In genomic region chr3:31979661-31980060, GRCm38 (mm10) we compare ENCODE assay signal across 28 mouse cellular contexts.
DNase-seq lines count a peak whose midpoint lies in the region; ATAC-seq lines count a peak whose summit lies in the region.
"Had no signal": no experiment of that assay in that cellular context is flagged by ENCODE, and none has a peak within 500 bp of the region (broad histone marks: within the 10 kb centered on the region; RNA-seq: fewer than 3 reads in every experiment).

No protein-coding gene starts in this region.

- H3K4me2 ChIP-seq in midbrain, embryonic 11.5 days = no peak overlapping the region
- H3K4me2 ChIP-seq in midbrain, embryonic 16.5 days (ENCODE audit: low read length) = no peak overlapping the region
- H3K4me2 ChIP-seq in embryonic facial prominence, embryonic 11.5 days (ENCODE audit: low read depth, low read length) = no peak overlapping the region
- no peak overlapping the region for H3K4me2 ChIP-seq in liver, embryonic 12.5 days
- H3K4me2 ChIP-seq: heart, embryonic 15.5 days; intestine, embryonic 15.5 days; liver, embryonic 15.5 days; lung, embryonic 14.5 days; midbrain, embryonic 13.5 days; neural tube, embryonic 15.5 days had no signal

- WGBS in midbrain, embryonic 11.5 days = 35% methylated on average over 3 of the region's 3 CpGs
- WGBS in midbrain, embryonic 16.5 days = 38% methylated on average over 3 of the region's 3 CpGs
- 6% methylated on average over 3 of the region's 3 CpGs for WGBS in embryonic facial prominence, embryonic 11.5 days
- 19% methylated on average over 3 of the region's 3 CpGs for WGBS in liver, embryonic 12.5 days (ENCODE audit: insufficient replicate concordance)

- no peak overlapping the region for H3K9ac ChIP-seq in midbrain, embryonic 11.5 days (ENCODE audit: low read length)
- H3K9ac ChIP-seq in midbrain, embryonic 16.5 days (ENCODE audit: low read depth, low read length) = no peak overlapping the region
- H3K9ac ChIP-seq in embryonic facial prominence, embryonic 11.5 days (replicated peaks; ENCODE audit: low read length) = no peak overlapping the region
- no peak overlapping the region for H3K9ac ChIP-seq in liver, embryonic 12.5 days
- H3K9ac ChIP-seq: heart, embryonic 15.5 days; intestine, embryonic 15.5 days; liver, embryonic 15.5 days; lung, embryonic 14.5 days; midbrain, embryonic 13.5 days; neural tube, embryonic 15.5 days had no signal

- no peak overlapping the region for H3K4me3 ChIP-seq in midbrain, embryonic 11.5 days (ENCODE audit: low read depth, low read length)
- H3K4me3 ChIP-seq in midbrain, embryonic 16.5 days (ENCODE audit: low read depth, low read length) = no peak overlapping the region
- no peak overlapping the region for H3K4me3 ChIP-seq in embryonic facial prominence, embryonic 11.5 days (ENCODE audit: low read depth, low read length)
- H3K4me3 ChIP-seq in liver, embryonic 12.5 days = no peak overlapping the region
- H3K4me3 ChIP-seq: heart, embryonic 15.5 days; intestine, embryonic 15.5 days; liver, embryonic 15.5 days; midbrain, embryonic 13.5 days; neural tube, embryonic 15.5 days had no signal

- no peak for ATAC-seq in midbrain, embryonic 11.5 days (ENCODE audit: low FRiP score)
- ATAC-seq in midbrain, embryonic 16.5 days = no peak
- ATAC-seq in embryonic facial prominence, embryonic 11.5 days (replicated peaks; ENCODE audit: insufficient number of reproducible peaks, low FRiP score, low TSS enrichment, low read depth) = no peak
- ATAC-seq in liver, embryonic 12.5 days = no peak
- ATAC-seq: CD4-positive, CD25-positive, alpha-beta regulatory T cell, adult 4 months; forebrain, embryonic 14.5 days; hindbrain, embryonic 16.5 days; intestine, embryonic 15.5 days; midbrain, embryonic 13.5 days had no signal

- no peaks in the 10 kb centered on the region for H3K9me3 ChIP-seq in midbrain, embryonic 11.5 days (ENCODE audit: control insufficient read depth, low read length)
- H3K9me3 ChIP-seq in midbrain, embryonic 16.5 days (replicated peaks; ENCODE audit: control insufficient read depth, low read length, poor library complexity, severe bottlenecking) = no peaks in the 10 kb centered on the region
- H3K9me3 ChIP-seq in embryonic facial prominence, embryonic 11.5 days (replicated peaks; ENCODE audit: control insufficient read depth, low read length) = no peaks in the 10 kb centered on the region
- H3K9me3 ChIP-seq in liver, embryonic 12.5 days (replicated peaks) = no peaks in the 10 kb centered on the region
- H3K9me3 ChIP-seq: heart, embryonic 15.5 days; intestine, embryonic 15.5 days; liver, embryonic 15.5 days; midbrain, embryonic 13.5 days; neural tube, embryonic 15.5 days had no signal

- H3K4me1 ChIP-seq in midbrain, embryonic 11.5 days (ENCODE audit: control insufficient read depth, insufficient read depth, low read length) = no peaks in the 10 kb centered on the region
- H3K4me1 ChIP-seq in midbrain, embryonic 16.5 days (ENCODE audit: control insufficient read depth, insufficient read depth, low read length) = no peaks in the 10 kb centered on the region
- H3K4me1 ChIP-seq in embryonic facial prominence, embryonic 11.5 days (ENCODE audit: control insufficient read depth, insufficient read depth, low read length) = no peaks in the 10 kb centered on the region
- H3K4me1 ChIP-seq in liver, embryonic 12.5 days = no peaks in the 10 kb centered on the region
- H3K4me1 ChIP-seq: heart, embryonic 15.5 days; intestine, embryonic 15.5 days; liver, embryonic 15.5 days had no signal

- H3K27ac ChIP-seq in midbrain, embryonic 11.5 days (ENCODE audit: low read depth, low read length) = no peak overlapping the region
- H3K27ac ChIP-seq in midbrain, embryonic 16.5 days (ENCODE audit: low read length) = no peak overlapping the region
- no peak overlapping the region for H3K27ac ChIP-seq in embryonic facial prominence, embryonic 11.5 days (replicated peaks; ENCODE audit: low read depth, low read length)
- H3K27ac ChIP-seq in liver, embryonic 12.5 days = no peak overlapping the region
- H3K27ac ChIP-seq: heart, embryonic 15.5 days; intestine, embryonic 15.5 days; kidney, postnatal 0 days; liver, embryonic 15.5 days; midbrain, embryonic 13.5 days; neural tube, embryonic 15.5 days had no signal

- H3K36me3 ChIP-seq in midbrain, embryonic 11.5 days (ENCODE audit: control insufficient read depth, insufficient read depth, low read length) = no peaks in the 10 kb centered on the region
- no peaks in the 10 kb centered on the region for H3K36me3 ChIP-seq in midbrain, embryonic 16.5 days (ENCODE audit: control insufficient read depth, insufficient read depth, low read length)
- no peaks in the 10 kb centered on the region for H3K36me3 ChIP-seq in embryonic facial prominence, embryonic 11.5 days (replicated peaks; ENCODE audit: control insufficient read depth, insufficient read depth, low read depth, low read length)
- H3K36me3 ChIP-seq in liver, embryonic 12.5 days = no peaks in the 10 kb centered on the region
- H3K36me3 ChIP-seq: heart, embryonic 15.5 days; intestine, embryonic 15.5 days; liver, embryonic 15.5 days; midbrain, embryonic 13.5 days; neural tube, embryonic 15.5 days had no signal

- DNase-seq in midbrain, embryonic 11.5 days (ENCODE audit: low spot score, missing footprints) = peak; percentile 68
- peak; percentile 40 for DNase-seq in WW6 (ENCODE audit: low read depth, low spot score)
- peak; percentile 58 for DNase-seq in embryonic facial prominence, embryonic 11.5 days (ENCODE audit: low spot score)
- no peak for DNase-seq in cerebellum, adult 18-20 months
- no peak for DNase-seq in right cerebral cortex, postnatal 10 days (ENCODE audit: low spot score in 2 of 2)
- DNase-seq: adrenal gland, postnatal 25 days; cerebellum, adult 11-12 months; cerebellum, postnatal 10 days; kidney, adult 2 months; kidney, postnatal 4 days; left cerebral cortex, postnatal 4 days; liver; lung, embryonic 14.5 days; lung, postnatal 14 days; retina, postnatal 1 day; spleen, adult 18-20 months; thymus, postnatal 14 days had no signal

- H3K27me3 ChIP-seq in midbrain, embryonic 11.5 days (ENCODE audit: control insufficient read depth, insufficient read depth, low read length) = no peaks in the 10 kb centered on the region
- H3K27me3 ChIP-seq in midbrain, embryonic 16.5 days (ENCODE audit: control insufficient read depth, insufficient read depth, low read depth, low read length) = no peaks in the 10 kb centered on the region
- no peaks in the 10 kb centered on the region for H3K27me3 ChIP-seq in embryonic facial prominence, embryonic 11.5 days (ENCODE audit: control insufficient read depth, insufficient read depth, low read length)
- no peaks in the 10 kb centered on the region for H3K27me3 ChIP-seq in liver, embryonic 12.5 days (replicated peaks)
- H3K27me3 ChIP-seq: heart, embryonic 15.5 days; intestine, embryonic 15.5 days; liver, embryonic 15.5 days; midbrain, embryonic 13.5 days; neural tube, embryonic 15.5 days had no signal

Comparison
In these comparisons a context has a peak if more than half of its experiments do, and no peak if none do; other contexts are left out.
1. DNase-seq: peak in midbrain, embryonic 11.5 days (single experiment), WW6 (single experiment) and embryonic facial prominence, embryonic 11.5 days (single experiment); none in cerebellum, adult 18-20 months (0 of 2) and right cerebral cortex, postnatal 10 days (0 of 2).